Mouse (Mus musculus) right cerebral cortex, postnatal 36 days (tissue): ENCODE measurements at regions not wholly inside any gene's neighbourhood (a gene's known extent, or its start where the extent isn't known, plus 50 kb on each side); places are given as distances from the start of the nearest gene placed in this dataset.

ENCODE experiments used
- DNase-seq, 2 experiments: peaks; one replicate each; pipeline ENCODE4 v3.0.0; 2022; ENCODE audit warnings: low spot score in 2 of 2, mixed read lengths in 1 of 2

GRCm38 (mm10) chr8:41703927-41704924 lies 287.4 kb upstream of the Frg1 start:
- DNase-seq = no peak
